Mouse (Mus musculus): ENCODE measurements at regions not wholly inside any gene's neighbourhood (a gene's known extent, or its start where the extent isn't known, plus 50 kb on each side); places are given as distances from the start of the nearest gene placed in this dataset.

GRCm38 (mm10) chr14:25312135-25312534, 146.8 kb upstream of the Zmiz1 start:
- Histone ChIP-seq H3K4me3 (replicated peaks; ENCODE audit: low read length) (no peak overlapping the region), H3K27me3 (ENCODE audit: insufficient read depth, low read length) (peaks cover 78% of the 10 kb centered on the region), H3K36me3 (ENCODE audit: insufficient read depth, low read length) (no peaks in the 10 kb centered on the region), H3K9me3 (ENCODE audit: low read length) (no peaks in the 10 kb centered on the region), H3K4me1 (replicated peaks; ENCODE audit: low read depth, low read length) (peaks cover 28% of the 10 kb centered on the region)
- TF ChIP-seq POU5F1 (IDR thresholded peaks at IDR 0.05; ENCODE audit: borderline replicate concordance, low read length) (no peak), CTCF (conservative IDR thresholded peaks at IDR 0.05; ENCODE audit: low read length) (no peak), NANOG (IDR thresholded peaks at IDR 0.05; ENCODE audit: borderline replicate concordance, low read length) (no peak)

- Histone ChIP-seq H3K27me3 (ENCODE audit: insufficient read depth, low read length) (peaks cover 77% of the 10 kb centered on the region), H3K36me3 (ENCODE audit: insufficient read depth, low read length) (no peaks in the 10 kb centered on the region), H3K9me3 (ENCODE audit: low read length) (no peaks in the 10 kb centered on the region), H3K4me1 (replicated peaks; ENCODE audit: low read depth, low read length) (peaks cover 35% of the 10 kb centered on the region), H3K4me3 (replicated peaks; ENCODE audit: low read length) (no peak overlapping the region)
- TF ChIP-seq NANOG (IDR thresholded peaks at IDR 0.05; ENCODE audit: borderline replicate concordance, low read length) (no peak), CTCF (conservative IDR thresholded peaks at IDR 0.05; ENCODE audit: low read length) (no peak), POU5F1 (IDR thresholded peaks at IDR 0.05; ENCODE audit: borderline replicate concordance, low read length) (no peak)
These were observed 146.1 kb upstream of the Zmiz1 start for GRCm38 (mm10) chr14:25312814-25313426.

GRCm38 (mm10) chr14:25313693-25314240, 145.2 kb upstream of the Zmiz1 start:
- no peaks in the 10 kb centered on the region for H3K9me3 ChIP-seq (ENCODE audit: low read length)
- no peak overlapping the region for H3K4me3 ChIP-seq (replicated peaks; ENCODE audit: low read length)
- peaks cover 42% of the 10 kb centered on the region for H3K4me1 ChIP-seq (replicated peaks; ENCODE audit: low read depth, low read length)
- TF ChIP-seq CTCF (conservative IDR thresholded peaks at IDR 0.05; ENCODE audit: low read length) (no peak), NANOG (IDR thresholded peaks at IDR 0.05; ENCODE audit: borderline replicate concordance, low read length) (no peak), POU5F1 (IDR thresholded peaks at IDR 0.05; ENCODE audit: borderline replicate concordance, low read length) (no peak)
- no peaks in the 10 kb centered on the region for H3K36me3 ChIP-seq (ENCODE audit: insufficient read depth, low read length)
- H3K27me3 ChIP-seq (ENCODE audit: insufficient read depth, low read length) = peaks cover 77% of the 10 kb centered on the region

GRCm38 (mm10) chr14:25316491-25316890, 142.5 kb upstream of the Zmiz1 start:
- Histone ChIP-seq H3K9me3 (ENCODE audit: low read length) (no peaks in the 10 kb centered on the region), H3K36me3 (ENCODE audit: insufficient read depth, low read length) (no peaks in the 10 kb centered on the region), H3K27me3 (ENCODE audit: insufficient read depth, low read length) (peaks cover 83% of the 10 kb centered on the region), H3K4me1 (replicated peaks; ENCODE audit: low read depth, low read length) (peaks cover 39% of the 10 kb centered on the region), H3K4me3 (replicated peaks; ENCODE audit: low read length) (no peak overlapping the region)
- TF ChIP-seq CTCF (conservative IDR thresholded peaks at IDR 0.05; ENCODE audit: low read length) (no peak), NANOG (IDR thresholded peaks at IDR 0.05; ENCODE audit: borderline replicate concordance, low read length) (no peak), POU5F1 (IDR thresholded peaks at IDR 0.05; ENCODE audit: borderline replicate concordance, low read length) (no peak)

GRCm38 (mm10) chr14:25317680-25318471, 141.1 kb upstream of the Zmiz1 start:
- Histone ChIP-seq H3K36me3 (ENCODE audit: insufficient read depth, low read length) (no peaks in the 10 kb centered on the region), H3K27me3 (ENCODE audit: insufficient read depth, low read length) (peaks cover 85% of the 10 kb centered on the region), H3K4me3 (replicated peaks; ENCODE audit: low read length) (peak overlapping the region; percentile 69), H3K4me1 (replicated peaks; ENCODE audit: low read depth, low read length) (peaks cover 32% of the 10 kb centered on the region), H3K9me3 (ENCODE audit: low read length) (no peaks in the 10 kb centered on the region)
- no peak for TF ChIP-seq POU5F1 (IDR thresholded peaks at IDR 0.05; ENCODE audit: borderline replicate concordance, low read length)

GRCm38 (mm10) chr14:25318909-25319308, 140.1 kb upstream of the Zmiz1 start:
- Histone ChIP-seq H3K27me3 (ENCODE audit: insufficient read depth, low read length) (peaks cover 81% of the 10 kb centered on the region), H3K4me1 (replicated peaks; ENCODE audit: low read depth, low read length) (peaks cover 32% of the 10 kb centered on the region), H3K9me3 (ENCODE audit: low read length) (no peaks in the 10 kb centered on the region), H3K4me3 (replicated peaks; ENCODE audit: low read length) (no peak overlapping the region), H3K36me3 (ENCODE audit: insufficient read depth, low read length) (no peaks in the 10 kb centered on the region)
- TF ChIP-seq NANOG (IDR thresholded peaks at IDR 0.05; ENCODE audit: borderline replicate concordance, low read length) (no peak), CTCF (conservative IDR thresholded peaks at IDR 0.05; ENCODE audit: low read length) (no peak), POU5F1 (IDR thresholded peaks at IDR 0.05; ENCODE audit: borderline replicate concordance, low read length) (no peak)

- H3K27me3 ChIP-seq (ENCODE audit: insufficient read depth, low read length) = peaks cover 72% of the 10 kb centered on the region
- TF ChIP-seq NANOG (IDR thresholded peaks at IDR 0.05; ENCODE audit: borderline replicate concordance, low read length) (no peak), CTCF (conservative IDR thresholded peaks at IDR 0.05; ENCODE audit: low read length) (no peak), POU5F1 (IDR thresholded peaks at IDR 0.05; ENCODE audit: borderline replicate concordance, low read length) (no peak)
- no peaks in the 10 kb centered on the region for H3K9me3 ChIP-seq (ENCODE audit: low read length)
- no peaks in the 10 kb centered on the region for H3K36me3 ChIP-seq (ENCODE audit: insufficient read depth, low read length)
- peaks cover 32% of the 10 kb centered on the region for H3K4me1 ChIP-seq (replicated peaks; ENCODE audit: low read depth, low read length)
- H3K4me3 ChIP-seq (replicated peaks; ENCODE audit: low read length) = no peak overlapping the region
These were observed 138.8 kb upstream of the Zmiz1 start for GRCm38 (mm10) chr14:25320141-25320540.

- peaks cover 6% of the 10 kb centered on the region for H3K4me1 ChIP-seq (replicated peaks; ENCODE audit: low read depth, low read length)
- H3K36me3 ChIP-seq (ENCODE audit: insufficient read depth, low read length) = no peaks in the 10 kb centered on the region
- peaks cover 53% of the 10 kb centered on the region for H3K27me3 ChIP-seq (ENCODE audit: insufficient read depth, low read length)
- no peak overlapping the region for H3K4me3 ChIP-seq (replicated peaks; ENCODE audit: low read length)
- TF ChIP-seq CTCF (conservative IDR thresholded peaks at IDR 0.05; ENCODE audit: low read length) (no peak), POU5F1 (IDR thresholded peaks at IDR 0.05; ENCODE audit: borderline replicate concordance, low read length) (no peak), NANOG (IDR thresholded peaks at IDR 0.05; ENCODE audit: borderline replicate concordance, low read length) (no peak)
- no peaks in the 10 kb centered on the region for H3K9me3 ChIP-seq (ENCODE audit: low read length)
These were observed 135.2 kb upstream of the Zmiz1 start for GRCm38 (mm10) chr14:25323542-25324484.
